Mouse (Mus musculus) retina, embryonic 14.5 days (tissue): ENCODE data around the gene Smg6.

Source experiments
- DNase-seq: peaks from one replicate; pipeline ENCODE4 v3.0.0-alpha.2; 2015; ENCODE audit warnings: low spot score

Smg6 gene

GRCm38 (mm10) chr11:74929111-74929510 is 3.5 kb downstream of the Smg6 start:
- DNase-seq: no peak

- DNase-seq: no peak
Observed at GRCm38 (mm10) chr11:74930391-74930790, 4.8 kb downstream of the Smg6 start.

- DNase-seq: peak; percentile 72
Observed at GRCm38 (mm10) chr11:74946348-74946747, 20.7 kb downstream of the Smg6 start.

GRCm38 (mm10) chr11:74954901-74955300 is 29.3 kb downstream of the Smg6 start:
- no peak for DNase-seq

- no peak for DNase-seq
Observed at GRCm38 (mm10) chr11:74956006-74956405, 30.4 kb downstream of the Smg6 start.

- no peak for DNase-seq
Observed at GRCm38 (mm10) chr11:74957600-74957999, 32.0 kb downstream of the Smg6 start.

GRCm38 (mm10) chr11:74959501-74959900 is 33.9 kb downstream of the Smg6 start:
- DNase-seq: no peak

- DNase-seq: no peak
Observed at GRCm38 (mm10) chr11:74960031-74960551, 34.5 kb downstream of the Smg6 start.

- no peak for DNase-seq
Observed at GRCm38 (mm10) chr11:74961953-74962352, 36.3 kb downstream of the Smg6 start.

- DNase-seq: no peak
Observed at GRCm38 (mm10) chr11:74962846-74963407, 37.3 kb downstream of the Smg6 start.

- no peak for DNase-seq
Observed at GRCm38 (mm10) chr11:74965516-74965915, 39.9 kb downstream of the Smg6 start.

- DNase-seq: no peak
Observed at GRCm38 (mm10) chr11:74973290-74974157, 47.9 kb downstream of the Smg6 start.

GRCm38 (mm10) chr11:74974615-74975014 is 49.0 kb downstream of the Smg6 start:
- DNase-seq: no peak

GRCm38 (mm10) chr11:74976835-74977687 is 51.4 kb downstream of the Smg6 start:
- DNase-seq: no peak

- DNase-seq: peak; percentile 82
Observed at GRCm38 (mm10) chr11:74981464-74981863, 55.8 kb downstream of the Smg6 start.

GRCm38 (mm10) chr11:74982241-74982640 is 56.6 kb downstream of the Smg6 start:
- DNase-seq: no peak

- no peak for DNase-seq
Observed at GRCm38 (mm10) chr11:74988162-74988561, 62.5 kb downstream of the Smg6 start.

- DNase-seq: no peak
Observed at GRCm38 (mm10) chr11:74989047-74989446, 63.4 kb downstream of the Smg6 start.

- DNase-seq: no peak
Observed at GRCm38 (mm10) chr11:74990501-74990900, 64.9 kb downstream of the Smg6 start.

GRCm38 (mm10) chr11:74991290-74991689 is 65.7 kb downstream of the Smg6 start:
- DNase-seq: no peak

- no peak for DNase-seq
Observed at GRCm38 (mm10) chr11:74992427-74992987, 66.9 kb downstream of the Smg6 start.

- DNase-seq: no peak
Observed at GRCm38 (mm10) chr11:74994141-74994540, 68.5 kb downstream of the Smg6 start.
